In genomic region chr16:31495769-31496168, GRCm38 (mm10) we compare ENCODE assay signal across 22 mouse cellular contexts.
"Had no signal": no experiment of that assay in that cellular context is flagged by ENCODE, and none has a peak within 500 bp of the region (broad histone marks: within the 10 kb centered on the region; RNA-seq: fewer than 3 reads in every experiment).

No protein-coding gene starts in this region.

- H3K4me2 ChIP-seq: kidney, embryonic 15.5 days; limb, embryonic 12.5 days; limb, embryonic 15.5 days; liver, embryonic 11.5 days; lung, embryonic 14.5 days; midbrain, embryonic 13.5 days; neural tube, embryonic 13.5 days; stomach, embryonic 15.5 days had no signal

- H3K4me3 ChIP-seq: kidney, embryonic 15.5 days; limb, embryonic 12.5 days; megakaryocyte, embryonic 14.5 days; midbrain, embryonic 10.5 days; midbrain, embryonic 13.5 days; myocyte; neural tube, embryonic 13.5 days; stomach, embryonic 15.5 days had no signal

- H3K9me3 ChIP-seq: kidney, embryonic 15.5 days; limb, embryonic 12.5 days; limb, embryonic 15.5 days; megakaryocyte, embryonic 14.5 days; midbrain, embryonic 10.5 days; midbrain, embryonic 13.5 days; neural tube, embryonic 13.5 days; stomach, embryonic 15.5 days had no signal

- DNase-seq: kidney, postnatal 10 days; kidney, postnatal 36 days; left cerebral cortex, postnatal 4 days; liver, postnatal 0 days; lung, embryonic 14.5 days; lung, postnatal 36 days; right cerebral cortex, postnatal 25 days; spleen, adult 18-20 months; thymus, postnatal 25 days had no signal

- H3K36me3 ChIP-seq: kidney, embryonic 15.5 days; limb, embryonic 12.5 days; limb, embryonic 15.5 days; midbrain, embryonic 10.5 days; midbrain, embryonic 13.5 days; neural tube, embryonic 13.5 days; stomach, embryonic 15.5 days had no signal

- ATAC-seq: liver, postnatal 0 days; lung, postnatal 0 days; midbrain, embryonic 13.5 days; midbrain, embryonic 16.5 days had no signal

- H3K27ac ChIP-seq: kidney, embryonic 15.5 days; limb, embryonic 12.5 days; limb, embryonic 15.5 days; liver, embryonic 14.5 days; midbrain, embryonic 10.5 days; midbrain, embryonic 13.5 days; neural tube, embryonic 13.5 days; stomach, embryonic 15.5 days had no signal

- H3K27me3 ChIP-seq: kidney, embryonic 15.5 days; limb, embryonic 12.5 days; limb, embryonic 15.5 days; stomach, embryonic 15.5 days had no signal

- H3K9ac ChIP-seq: kidney, embryonic 15.5 days; limb, embryonic 12.5 days; limb, embryonic 15.5 days; liver, embryonic 14.5 days; liver, postnatal 0 days; lung, embryonic 14.5 days; midbrain, embryonic 13.5 days; neural tube, embryonic 13.5 days; stomach, embryonic 15.5 days had no signal
